Mouse (Mus musculus): ENCODE results near the gene Spef1. TPM values are rescaled to one million over a fixed set of nuclear protein-coding genes. Genes with fewer than 3 reads are reported as not detected.

The Spef1 gene
- polyA plus RNA-seq, 1 experiment from 2014 or later: 11.5 TPM

- H3K27me3 ChIP-seq (ENCODE audit: control insufficient read depth, insufficient read depth, low read length): no peaks in the 10 kb centered on the region; the same call in 1 of the 2 replicates
- ATAC-seq (ENCODE audit: low FRiP score) (no peak), DNase-seq (ENCODE audit: low spot score) (no peak)
- no peak overlapping the region for H3K27ac ChIP-seq
- H3K4me2 ChIP-seq (replicated peaks): no peak overlapping the region
- no peak overlapping the region for H3K4me3 ChIP-seq (replicated peaks; ENCODE audit: low read length)
- no peak overlapping the region for H3K9ac ChIP-seq
- 93% methylated on average over 9 of the region's 9 CpGs for WGBS
- no peaks in the 10 kb centered on the region for H3K9me3 ChIP-seq (ENCODE audit: control insufficient read depth, low read length)
- H3K4me1 ChIP-seq (replicated peaks; ENCODE audit: control insufficient read depth, insufficient read depth, low read length): 0 out of 2 replicates have a peak, but pooled peaks cover 8% of the 10 kb centered on the region
- H3K36me3 ChIP-seq (replicated peaks; ENCODE audit: control insufficient read depth, insufficient read depth): no peaks in the 10 kb centered on the region
Measured at GRCm38 (mm10) chr2:131125157-131125963, 61.7 kb downstream of the Spef1 start.

DNA sequence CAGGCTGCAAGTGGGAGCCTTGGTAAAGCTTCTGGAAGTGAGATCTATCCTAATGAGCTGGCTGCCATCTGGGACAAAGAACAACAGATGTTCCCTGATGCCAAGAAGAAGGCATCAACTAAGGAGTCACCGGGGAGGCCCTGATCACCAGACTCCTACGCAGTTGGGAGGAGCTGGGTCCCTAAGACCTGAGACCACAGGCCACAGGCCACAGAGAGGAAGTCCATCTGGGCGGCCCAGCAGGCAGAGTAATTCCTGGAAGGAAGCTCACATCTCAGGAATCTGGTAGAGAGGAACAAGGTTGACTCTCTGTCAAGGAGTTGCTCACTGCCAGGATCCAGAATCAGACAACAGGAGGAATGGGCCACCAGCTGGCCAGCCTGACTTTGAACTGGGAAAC lies 62.9 kb downstream of the Spef1 start:
- no peak overlapping the region for H3K27ac ChIP-seq
- 0 out of 2 replicates have a peak, but pooled peaks cover 8% of the 10 kb centered on the region for H3K4me1 ChIP-seq (replicated peaks; ENCODE audit: control insufficient read depth, insufficient read depth, low read length)
- no peak overlapping the region for H3K9ac ChIP-seq
- no peaks in the 10 kb centered on the region for H3K36me3 ChIP-seq (replicated peaks; ENCODE audit: control insufficient read depth, insufficient read depth)
- WGBS: 79% methylated on average over 3 of the region's 3 CpGs
- H3K27me3 ChIP-seq (ENCODE audit: control insufficient read depth, insufficient read depth, low read length): no peaks in the 10 kb centered on the region; the same call in 1 of the 2 replicates
- no peak overlapping the region for H3K4me3 ChIP-seq (replicated peaks; ENCODE audit: low read length)
- no peak overlapping the region for H3K4me2 ChIP-seq (replicated peaks)
- ATAC-seq (ENCODE audit: low FRiP score): no peak
- DNase-seq (ENCODE audit: low spot score): no peak
- no peaks in the 10 kb centered on the region for H3K9me3 ChIP-seq (ENCODE audit: control insufficient read depth, low read length)

Other genes starting within 250 kb of the Spef1 start
- 49.2 and 50.8 TPM in 2 replicates for gene Gfra4, start 144.2 kb downstream of the Spef1 start, polyA plus RNA-seq (2014; fragmentation: Nextera tagmentation; extraction: Ambion mirVana)
- gene Adam33, start 123.5 kb downstream of the Spef1 start, polyA plus RNA-seq (2014; fragmentation: Nextera tagmentation; extraction: Ambion mirVana): 0.81 and 1.4 TPM in 2 replicates
- gene Siglec1, start 100.5 kb downstream of the Spef1 start, polyA plus RNA-seq (2014; fragmentation: Nextera tagmentation; extraction: Ambion mirVana): 0.27 and 0.39 TPM in 2 replicates
- gene Hspa12b, start 60.0 kb downstream of the Spef1 start, polyA plus RNA-seq (2014; fragmentation: Nextera tagmentation; extraction: Ambion mirVana): 2.2 and 3.3 TPM in 2 replicates
- not detected in 2 replicates for gene Gm11037, start 53.8 kb downstream of the Spef1 start, polyA plus RNA-seq (2014; fragmentation: Nextera tagmentation; extraction: Ambion mirVana)
- 87.3 and 88.5 TPM in 2 replicates for gene 1700037H04Rik, start 27.2 kb downstream of the Spef1 start, polyA plus RNA-seq (2014; fragmentation: Nextera tagmentation; extraction: Ambion mirVana)
- gene Cenpb, start 7.2 kb downstream of the Spef1 start, polyA plus RNA-seq (2014; fragmentation: Nextera tagmentation; extraction: Ambion mirVana): 9.3 and 10.3 TPM in 2 replicates
- gene Cdc25b, start 333 bp downstream of the Spef1 start, polyA plus RNA-seq (2014; fragmentation: Nextera tagmentation; extraction: Ambion mirVana): 26.9 and 27.6 TPM in 2 replicates
- 32.1 and 39.7 TPM in 2 replicates for gene Ap5s1, start 19.8 kb upstream of the Spef1 start, polyA plus RNA-seq (2014; fragmentation: Nextera tagmentation; extraction: Ambion mirVana)
- 5.8 and 7.7 TPM in 2 replicates for gene Mavs, start 46.8 kb upstream of the Spef1 start, polyA plus RNA-seq (2014; fragmentation: Nextera tagmentation; extraction: Ambion mirVana)
- 31.5 and 35.1 TPM in 2 replicates for gene Pank2, start 75.2 kb upstream of the Spef1 start, polyA plus RNA-seq (2014; fragmentation: Nextera tagmentation; extraction: Ambion mirVana)
- gene Rnf24, start 165.6 kb upstream of the Spef1 start, polyA plus RNA-seq (2014; fragmentation: Nextera tagmentation; extraction: Ambion mirVana): 17.4 and 18.0 TPM in 2 replicates